Mouse (Mus musculus) myocyte (in vitro differentiated cells): ENCODE data around the gene Oosp1. TPM values are rescaled to one million over a fixed set of nuclear protein-coding genes. Genes with fewer than 3 reads are reported as not detected.

Experiments used
- H3K27me3 ChIP-seq: one replicate; pipeline ENCODE4 v1.6.1; 2011; ENCODE audit not compliant: control insufficient read depth, insufficient read depth, insufficient read length
- H3K36me3 ChIP-seq: one replicate; pipeline ENCODE4 v1.6.1; 2011; ENCODE audit not compliant: control insufficient read depth, insufficient read depth
- H3K4me2 ChIP-seq: one replicate; pipeline ENCODE4 v1.6.1; 2011; ENCODE audit warnings: low read depth, control low read depth
- H3K4me3 ChIP-seq: one replicate; pipeline ENCODE4 v1.5.1; 2011; ENCODE audit warnings: mild to moderate bottlenecking, control low read depth, moderate library complexity
- H3K79me2 ChIP-seq: one replicate; pipeline ENCODE4 v1.6.1; 2011; ENCODE audit not compliant: control insufficient read depth, insufficient read depth
- H3ac ChIP-seq: one replicate; pipeline ENCODE4 v1.6.1; 2011; ENCODE audit not compliant: control insufficient read depth, insufficient read length
- CEBPB ChIP-seq: IDR thresholded peaks from 2 replicates; pipeline ENCODE4 v1.6.1; 2011; ENCODE audit warnings: mild to moderate bottlenecking, moderate library complexity; ENCODE audit not compliant: poor library complexity, insufficient read depth, severe bottlenecking
- E2F4 ChIP-seq: IDR thresholded peaks from one replicate; pipeline ENCODE4 v1.6.1; 2011; ENCODE audit warnings: mild to moderate bottlenecking, control low read depth, moderate library complexity; ENCODE audit not compliant: insufficient read depth
- MAX ChIP-seq: IDR thresholded peaks from one replicate; pipeline ENCODE4 v1.6.1; 2011; ENCODE audit warnings: low read depth, mild to moderate bottlenecking, control low read depth
- MYOD1 ChIP-seq, 3 experiments: IDR thresholded peaks; one replicate each; pipeline ENCODE4 v1.6.1; 2011; ENCODE audit warnings: control low read depth in 2 of 3, low read depth in 2 of 3, mild to moderate bottlenecking in 2 of 3, moderate library complexity in 1 of 3; ENCODE audit not compliant: insufficient read length in 2 of 3, control insufficient read depth in 1 of 3
- MYOG ChIP-seq, 3 experiments: IDR thresholded peaks; one replicate each; pipeline ENCODE4 v1.6.1; 2011; ENCODE audit warnings: control low read depth in 2 of 3, low read depth in 2 of 3, mild to moderate bottlenecking in 2 of 3; ENCODE audit not compliant: insufficient read length in 2 of 3, control insufficient read depth in 1 of 3, insufficient read depth in 1 of 3
- POLR2A ChIP-seq: IDR thresholded peaks from one replicate; pipeline ENCODE4 v1.6.1; 2011; ENCODE audit warnings: low read depth, mild to moderate bottlenecking, control low read depth, moderate library complexity; ENCODE audit not compliant: insufficient read length
- POLR2AphosphoS2 ChIP-seq: IDR thresholded peaks from one replicate; pipeline ENCODE4 v1.6.1; 2011; ENCODE audit warnings: low read depth, control low read depth; ENCODE audit not compliant: insufficient read length
- REST ChIP-seq: IDR thresholded peaks from one replicate; pipeline ENCODE4 v1.6.1; 2011; ENCODE audit warnings: mild to moderate bottlenecking, control low read depth, moderate library complexity; ENCODE audit not compliant: insufficient read depth, insufficient read length
- SRF ChIP-seq: IDR thresholded peaks from one replicate; pipeline ENCODE4 v1.6.1; 2011; ENCODE audit warnings: low read depth; ENCODE audit not compliant: control insufficient read depth, insufficient read length
- TCF12 ChIP-seq: IDR thresholded peaks from one replicate; pipeline ENCODE4 v1.6.1; 2011; ENCODE audit warnings: mild to moderate bottlenecking, control low read depth; ENCODE audit not compliant: poor library complexity, insufficient read depth, severe bottlenecking
- TCF3 ChIP-seq: IDR thresholded peaks from one replicate; pipeline ENCODE4 v1.6.1; 2011; ENCODE audit warnings: low read depth, control low read depth; ENCODE audit not compliant: insufficient read length
- USF1 ChIP-seq: IDR thresholded peaks from one replicate; pipeline ENCODE4 v1.6.1; 2011; ENCODE audit warnings: low read depth, mild to moderate bottlenecking, control low read depth, moderate library complexity
- polyA plus RNA-seq: library from polyadenylated mRNA; unstranded; fragments of >200 nt; fragmentation: generic; extraction: Trizol; gene quantifications from one replicate; pipeline ENCODE4 v1.2.1, GENCODE M21; 2012; ENCODE audit warnings: missing spikeins

Gene Oosp1
- polyA plus RNA-seq, 1 experiment, result not detected

DNA sequence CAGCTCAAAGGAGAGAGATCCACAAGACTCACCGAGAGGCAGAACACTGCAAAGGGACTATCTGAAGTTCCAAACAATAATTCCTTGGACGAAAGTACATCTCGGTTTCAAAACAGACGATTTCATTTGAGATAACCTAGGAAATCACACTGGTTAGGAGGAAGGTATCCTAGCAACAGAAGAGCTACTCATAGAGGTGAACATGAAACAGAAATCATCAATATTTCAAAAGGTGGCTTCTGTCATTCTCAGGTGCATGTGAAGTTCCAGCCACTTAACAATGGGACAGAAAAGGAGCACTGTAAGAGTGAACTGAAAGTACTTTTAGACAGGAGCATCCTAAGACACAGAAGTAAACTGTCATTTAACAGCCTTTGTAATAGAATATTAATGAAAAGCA, 41.4 kb downstream of the Oosp1 start:
- no peak for TF ChIP-seq MYOG (IDR thresholded peaks at IDR 0.05; ENCODE audit: control insufficient read depth in 1 of 3, insufficient read depth in 1 of 3, insufficient read length in 2 of 3, low read depth in 2 of 3)
- TF ChIP-seq MYOD1 (IDR thresholded peaks at IDR 0.05; ENCODE audit: control insufficient read depth in 1 of 3, insufficient read length in 2 of 3, low read depth in 2 of 3), result no peak
- no peak for TF ChIP-seq SRF
- TF ChIP-seq POLR2A, result no peak
- TF ChIP-seq E2F4, result no peak
- no peak overlapping the region for H3K4me3 ChIP-seq
- H3ac ChIP-seq, result no peak overlapping the region
- no peaks in the 10 kb centered on the region for H3K27me3 ChIP-seq
- H3K36me3 ChIP-seq, result no peaks in the 10 kb centered on the region
- H3K79me2 ChIP-seq, result no peaks in the 10 kb centered on the region
- H3K4me2 ChIP-seq, result no peak overlapping the region

GRCm38 (mm10) chr19:11646166-11646565, 44.8 kb downstream of the Oosp1 start:
- H3K36me3 ChIP-seq, result no peaks in the 10 kb centered on the region
- H3ac ChIP-seq, result no peak overlapping the region

GRCm38 (mm10) chr19:11640732-11641131, 50.2 kb downstream of the Oosp1 start, which contains the start of gene Ms4a3:
Gene Ms4a3 (minus strand): TSS chr19:11640851.
- no peaks in the 10 kb centered on the region for H3K36me3 ChIP-seq
- no peak within 1 kb of the TSS for H3ac ChIP-seq
- TF ChIP-seq POLR2A (no peak), REST (no peak)
- no peaks in the 10 kb centered on the region for H3K27me3 ChIP-seq
- no peak within 1 kb of the TSS for H3K4me2 ChIP-seq
- no peak within 1 kb of the TSS for H3K4me3 ChIP-seq
- no peaks in the 10 kb centered on the region for H3K79me2 ChIP-seq

More at GRCm38 (mm10) chr19:11646166-11646565, 44.8 kb downstream of the Oosp1 start:
- Histone ChIP-seq H3K79me2 (no peaks in the 10 kb centered on the region), H3K4me2 (no peak overlapping the region), H3K27me3 (no peaks in the 10 kb centered on the region), H3K4me3 (no peak overlapping the region)
- TF ChIP-seq TCF12 (no peak), MAX (no peak), CEBPB (no peak), POLR2AphosphoS2 (no peak)

DNA sequence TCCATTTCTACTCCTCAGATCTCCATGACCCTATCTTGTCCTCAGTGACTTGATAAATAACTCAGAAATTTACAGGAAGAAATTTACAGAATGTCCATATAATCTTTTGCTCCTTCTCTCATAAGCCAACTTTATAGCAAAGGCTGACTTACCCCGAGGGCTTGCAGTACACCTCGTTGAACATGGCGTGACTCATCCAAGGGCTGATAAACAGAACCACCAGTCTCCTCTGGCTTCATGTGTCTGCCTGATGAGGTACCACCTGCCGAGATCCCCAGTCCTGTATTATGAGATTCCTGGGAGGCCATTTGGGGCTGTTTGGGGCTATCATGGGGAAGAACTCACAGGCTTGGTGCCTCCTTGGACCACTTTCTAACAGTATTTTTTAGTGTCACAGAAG, 51.9 kb downstream of the Oosp1 start:
- Histone ChIP-seq H3K4me3 (no peak overlapping the region), H3K79me2 (no peaks in the 10 kb centered on the region), H3K36me3 (no peaks in the 10 kb centered on the region), H3K27me3 (no peaks in the 10 kb centered on the region), H3K4me2 (no peak overlapping the region), H3ac (no peak overlapping the region)
- TF ChIP-seq TCF3, result no peak
- TF ChIP-seq SRF, result no peak
- TF ChIP-seq MYOG (IDR thresholded peaks at IDR 0.05; ENCODE audit: control insufficient read depth in 1 of 3, insufficient read depth in 1 of 3, insufficient read length in 2 of 3, low read depth in 2 of 3), result no peak
- no peak for TF ChIP-seq E2F4
- TF ChIP-seq USF1, result no peak
- no peak for TF ChIP-seq POLR2A
- TF ChIP-seq POLR2AphosphoS2, result no peak
- TF ChIP-seq MYOD1 (IDR thresholded peaks at IDR 0.05; ENCODE audit: control insufficient read depth in 1 of 3, insufficient read length in 2 of 3, low read depth in 2 of 3), result no peak

GRCm38 (mm10) chr19:11635572-11635971, 55.4 kb downstream of the Oosp1 start:
- Histone ChIP-seq H3K4me2 (no peak overlapping the region), H3K27me3 (no peaks in the 10 kb centered on the region), H3K36me3 (no peaks in the 10 kb centered on the region), H3K79me2 (no peaks in the 10 kb centered on the region), H3K4me3 (no peak overlapping the region), H3ac (no peak overlapping the region)
- TF ChIP-seq REST (no peak), POLR2AphosphoS2 (no peak), CEBPB (no peak), USF1 (no peak), SRF (no peak), MYOG (IDR thresholded peaks at IDR 0.05; ENCODE audit: control insufficient read depth in 1 of 3, insufficient read depth in 1 of 3, insufficient read length in 2 of 3, low read depth in 2 of 3) (no peak), E2F4 (no peak)

GRCm38 (mm10) chr19:11634330-11634729, 56.6 kb downstream of the Oosp1 start:
- no peaks in the 10 kb centered on the region for H3K27me3 ChIP-seq
- no peaks in the 10 kb centered on the region for H3K36me3 ChIP-seq
- no peak for TF ChIP-seq POLR2A
- TF ChIP-seq USF1, result no peak
- TF ChIP-seq TCF3, result no peak
- no peak for TF ChIP-seq SRF
- TF ChIP-seq MYOD1 (IDR thresholded peaks at IDR 0.05; ENCODE audit: control insufficient read depth in 1 of 3, insufficient read length in 2 of 3, low read depth in 2 of 3), result no peak
- no peak for TF ChIP-seq CEBPB
- TF ChIP-seq REST, result no peak
- TF ChIP-seq MAX, result no peak
- no peak for TF ChIP-seq E2F4
- H3K4me3 ChIP-seq, result no peak overlapping the region
- H3K79me2 ChIP-seq, result no peaks in the 10 kb centered on the region
- no peak overlapping the region for H3K4me2 ChIP-seq
- no peak overlapping the region for H3ac ChIP-seq
